Mouse (Mus musculus): Measurements from ENCODE around the gene Selenoo.

The Selenoo gene

DNA sequence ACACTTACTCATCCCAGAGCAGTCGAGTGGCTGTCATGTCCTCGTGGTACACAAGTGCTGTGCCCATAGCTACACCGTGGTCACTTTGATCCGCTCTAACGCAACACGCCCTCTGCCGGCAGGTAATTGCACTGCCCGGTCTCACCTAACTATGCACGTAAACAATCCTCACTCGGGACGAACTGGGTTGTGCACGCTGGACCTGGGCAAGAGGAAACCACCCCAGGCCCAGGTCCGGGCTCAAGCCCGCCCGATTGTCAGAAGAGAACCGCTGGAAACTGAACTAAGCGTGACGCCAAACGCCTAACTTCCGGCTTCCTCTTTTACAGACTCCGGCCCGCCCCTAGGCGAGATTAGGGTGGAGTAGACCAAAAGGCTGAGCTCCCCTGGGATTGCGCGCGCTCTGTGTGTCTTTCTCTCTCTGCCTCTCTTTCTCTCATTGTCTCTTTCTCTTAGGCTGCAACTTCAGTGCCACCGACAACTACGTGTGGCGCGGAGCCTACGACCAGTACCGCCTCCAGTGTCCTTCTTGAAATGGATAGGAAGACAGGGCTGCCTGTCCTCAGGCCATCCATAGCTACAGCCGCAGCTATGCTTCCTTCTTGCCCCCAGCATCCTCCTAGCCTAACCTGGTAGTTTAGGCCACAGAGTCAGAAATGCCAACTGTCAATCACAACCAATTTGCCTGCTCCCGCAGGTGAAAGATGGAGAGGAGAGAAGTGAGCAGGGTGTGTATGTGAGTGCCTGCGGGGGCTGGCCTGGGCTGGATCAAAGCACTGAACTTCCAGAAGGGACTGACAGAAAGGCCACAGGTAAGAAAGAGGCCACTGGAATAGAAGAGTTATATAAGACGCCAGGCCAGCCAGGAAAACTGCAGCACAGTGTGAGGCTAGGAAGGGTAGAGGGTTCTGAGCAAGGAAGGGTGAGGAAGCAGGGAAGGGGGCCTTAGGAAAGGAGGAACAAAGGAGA, 39.8 kb downstream of the Selenoo start, which contains the start of gene Hdac10:
Hdac10 (minus strand) TSS at position 319 of the 969 bp plus-strand sequence.
- peak; percentile 82 for DNase-seq

DNA sequence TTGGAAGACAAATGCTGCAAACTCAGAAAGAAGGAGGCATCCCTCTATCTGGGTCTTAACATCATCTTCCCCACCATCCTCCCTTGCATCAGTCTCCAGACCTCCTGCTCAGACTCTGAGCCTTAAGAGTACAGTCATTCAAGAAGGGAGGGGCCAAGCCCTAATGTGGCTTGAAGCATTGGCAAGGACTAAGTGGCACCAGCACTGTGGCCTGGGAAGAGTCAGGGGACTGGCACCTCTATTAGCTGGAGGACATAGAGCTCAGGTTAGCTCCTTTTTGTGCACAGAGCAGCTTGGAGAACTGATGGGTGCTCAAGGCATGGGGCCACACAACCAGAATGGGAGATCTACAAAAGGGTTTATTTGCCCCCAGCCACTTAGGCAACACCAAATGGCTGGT, 41.4 kb downstream of the Selenoo start:
- no peak for DNase-seq

DNA sequence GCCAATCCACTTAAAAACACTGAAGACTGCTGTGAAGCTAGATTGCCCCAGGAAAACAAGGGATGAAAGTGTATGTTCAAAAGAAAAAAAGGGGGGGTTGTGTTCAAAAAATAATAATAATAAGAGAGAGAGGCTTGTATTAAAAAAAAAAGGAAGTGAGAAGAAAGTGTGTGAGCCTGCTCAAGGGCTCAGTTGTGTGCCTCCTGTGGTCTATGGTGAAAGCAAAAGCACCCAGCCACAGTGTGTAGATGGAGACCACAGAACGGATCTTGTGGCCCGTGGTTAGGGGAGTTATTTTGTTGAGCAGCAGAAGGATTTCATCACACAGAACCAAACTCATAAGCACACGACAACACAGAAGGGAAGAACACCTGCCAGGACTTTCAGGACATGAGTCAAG, 42.4 kb downstream of the Selenoo start:
- DNase-seq, result peak; percentile 64

DNA sequence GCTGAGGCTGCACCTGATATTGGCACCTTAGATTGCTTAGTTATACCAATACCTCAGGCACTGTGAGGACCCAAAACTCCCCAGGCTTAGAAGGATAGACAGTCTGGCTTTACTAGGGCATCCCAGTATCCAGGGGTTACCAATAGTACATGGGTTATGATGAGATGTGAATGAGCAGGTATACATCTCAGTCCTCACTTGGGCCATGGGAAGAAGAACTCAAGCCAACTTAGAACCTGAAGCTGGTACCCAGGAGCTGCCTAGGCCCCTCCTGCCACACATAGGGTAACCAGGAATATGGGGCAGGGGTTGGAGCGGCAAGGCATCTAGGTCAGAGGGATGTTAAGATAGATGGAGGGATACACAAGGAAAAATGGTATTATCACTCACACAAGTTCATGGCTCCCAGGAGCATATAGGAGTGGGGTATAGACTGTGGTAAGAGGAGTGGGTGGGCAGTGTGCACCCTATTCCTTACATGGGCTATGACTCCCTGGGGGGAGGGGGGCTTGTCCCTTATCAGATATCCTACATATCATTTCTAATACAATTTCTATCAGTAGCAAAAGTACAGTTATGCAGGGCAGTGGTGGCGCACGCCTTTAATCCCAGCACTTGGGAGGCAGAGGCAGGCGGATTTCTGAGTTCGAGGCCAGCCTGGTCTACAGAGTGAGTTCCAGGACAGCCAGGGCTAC, 47.7 kb downstream of the Selenoo start:
- no peak for DNase-seq

DNA sequence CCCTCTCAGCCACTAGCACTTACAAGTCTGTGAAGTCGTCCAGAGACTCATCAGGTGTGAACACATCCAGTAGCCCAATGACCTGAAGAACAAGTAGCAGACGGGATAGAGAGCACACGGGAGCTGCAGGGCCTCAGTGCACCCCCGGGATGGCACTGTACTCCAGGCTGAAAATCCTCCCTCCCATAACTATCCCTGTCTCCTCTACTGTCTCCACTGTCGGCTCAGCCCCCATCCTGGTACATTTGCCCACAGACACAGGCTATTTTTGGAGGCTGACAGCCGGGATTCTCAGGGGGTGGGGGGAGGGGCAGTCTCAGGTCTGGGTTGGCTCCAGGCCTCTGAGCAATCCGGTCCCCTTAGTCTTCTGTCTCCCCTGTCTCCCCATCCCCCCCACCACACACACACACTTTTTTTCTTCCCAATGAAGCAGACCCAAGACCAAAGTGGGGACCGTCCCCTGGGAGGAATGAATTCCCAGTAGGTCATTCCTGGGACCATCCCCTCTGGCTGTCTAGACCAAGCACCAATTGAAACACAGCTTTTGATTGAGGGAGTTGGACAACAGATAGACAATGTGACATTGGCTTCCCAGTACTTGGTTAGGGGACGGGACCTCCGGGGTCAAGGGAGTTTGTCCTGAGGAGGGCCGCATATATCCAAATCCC, 48.6 kb downstream of the Selenoo start:
- no peak for DNase-seq

DNA sequence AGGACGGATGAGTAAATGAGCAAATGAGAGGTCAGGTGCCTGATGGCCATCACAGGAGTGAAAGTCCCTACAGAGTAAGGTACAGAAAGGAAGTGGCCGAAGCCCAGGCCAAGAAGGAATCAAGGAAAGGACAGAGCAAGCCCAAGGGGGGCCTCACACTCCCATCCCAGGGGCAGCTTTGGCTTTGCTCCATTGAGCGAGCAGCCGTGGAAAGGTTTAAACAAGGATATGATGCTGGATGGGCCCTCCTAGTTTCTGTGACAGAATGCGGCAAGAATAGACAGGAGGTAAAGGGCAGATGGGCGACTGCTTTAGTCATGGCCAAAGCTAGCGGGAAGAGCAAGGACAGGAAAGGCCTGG, 49.1 kb downstream of the Selenoo start:
- no peak for DNase-seq

DNA sequence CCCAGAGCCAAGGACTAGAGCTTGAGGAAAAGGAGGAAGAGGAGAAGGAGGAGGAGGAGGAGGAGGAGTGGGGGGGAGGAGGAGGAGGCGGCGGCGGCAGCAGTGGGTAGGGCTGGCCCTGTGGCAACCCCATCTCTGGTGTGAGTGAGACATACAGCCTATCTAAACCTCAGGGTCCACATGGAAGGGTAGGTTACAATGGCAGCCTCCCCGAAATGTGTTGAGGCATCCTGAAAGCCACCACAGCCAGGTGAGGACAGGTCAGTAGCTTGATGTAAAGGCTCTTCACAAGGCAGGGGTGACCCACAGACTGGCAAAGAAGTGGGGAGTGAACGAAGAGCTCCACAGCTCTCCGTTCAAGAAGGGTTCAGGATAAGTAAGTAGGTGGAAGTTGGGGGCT, 49.6 kb downstream of the Selenoo start:
- no peak for DNase-seq

DNA sequence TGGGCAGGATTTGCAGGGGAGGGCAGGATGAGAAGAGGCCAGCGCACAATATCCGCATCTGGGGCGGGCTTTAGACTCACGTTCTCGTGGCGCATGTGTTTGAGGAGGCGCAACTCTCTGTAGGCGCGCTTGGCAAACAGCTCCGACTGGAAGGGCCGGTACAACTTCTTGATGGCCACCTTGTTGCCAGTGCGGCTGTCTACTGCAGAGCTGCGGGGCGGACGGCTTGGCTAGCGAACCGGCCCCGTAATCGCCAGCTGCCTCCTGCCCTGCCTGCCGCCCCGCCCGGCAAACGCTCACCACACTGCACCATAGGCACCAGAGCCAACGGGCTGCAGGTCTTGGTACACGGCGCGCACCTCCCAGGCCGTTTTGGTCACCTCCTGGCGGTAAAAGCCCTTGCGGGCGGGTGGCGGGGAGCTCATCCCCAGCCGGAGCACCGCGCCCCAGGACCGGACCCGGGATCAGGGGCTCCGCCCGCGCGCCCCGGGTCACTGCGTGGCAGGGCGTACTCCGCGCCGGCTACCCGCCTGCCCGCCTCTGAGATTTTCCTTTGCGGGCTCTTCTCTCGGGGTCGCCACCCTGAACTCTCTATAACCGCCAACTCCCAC, 51.3 kb downstream of the Selenoo start:
- DNase-seq, result no peak

DNA sequence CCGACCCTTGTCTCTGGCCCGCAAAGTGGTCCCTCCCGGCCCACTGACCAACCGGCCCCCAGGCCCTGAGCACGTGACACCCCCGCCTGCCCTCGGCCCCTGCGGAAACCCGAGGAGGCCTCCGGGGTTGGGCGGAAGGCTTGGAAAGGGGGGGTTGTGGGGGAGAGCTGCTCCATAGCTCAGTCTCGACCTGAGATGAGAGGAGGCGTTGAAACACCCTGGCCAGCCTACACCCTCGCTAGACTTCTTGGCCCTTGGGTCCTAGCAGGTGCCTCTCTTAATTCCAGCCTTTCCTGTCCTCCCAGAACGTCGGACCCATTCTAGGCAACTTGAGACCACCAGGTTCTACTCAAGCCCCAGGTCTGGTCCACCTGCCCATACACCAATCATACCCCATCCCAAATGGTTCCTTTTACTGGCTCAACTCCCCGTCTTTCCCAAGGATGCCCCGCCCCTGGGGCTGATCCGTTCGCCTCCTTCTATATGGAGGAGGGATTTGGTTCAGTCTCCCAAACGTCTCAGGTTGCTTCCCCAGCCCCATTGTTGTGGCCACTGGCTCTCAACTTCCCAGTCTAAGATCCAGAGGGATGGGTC, 51.9 kb downstream of the Selenoo start, which contains the start of gene Mapk12:
Mapk12 (minus strand) TSS at position 45 of the 594 bp plus-strand sequence.
- DNase-seq, result no peak

DNA sequence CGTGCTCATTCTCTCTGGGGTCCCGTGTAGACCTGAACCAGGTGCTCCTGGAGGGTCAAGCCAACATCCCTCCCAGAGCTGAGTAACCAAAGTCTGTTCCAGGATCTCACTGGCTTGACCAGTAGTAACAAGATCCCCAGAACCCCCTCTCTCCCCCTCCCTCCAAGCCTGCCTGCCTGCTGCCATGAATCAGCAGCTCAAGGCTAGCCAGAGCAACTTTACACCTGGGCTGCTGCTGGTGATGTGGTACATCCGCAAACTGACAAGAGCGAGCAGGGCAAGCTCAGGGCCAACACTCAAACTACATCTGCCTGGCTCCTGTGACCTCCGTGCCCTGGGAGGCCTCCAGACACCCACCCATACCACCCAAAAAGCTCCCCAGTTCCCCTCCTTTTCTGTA, 52.6 kb downstream of the Selenoo start:
- DNase-seq, result no peak

DNA sequence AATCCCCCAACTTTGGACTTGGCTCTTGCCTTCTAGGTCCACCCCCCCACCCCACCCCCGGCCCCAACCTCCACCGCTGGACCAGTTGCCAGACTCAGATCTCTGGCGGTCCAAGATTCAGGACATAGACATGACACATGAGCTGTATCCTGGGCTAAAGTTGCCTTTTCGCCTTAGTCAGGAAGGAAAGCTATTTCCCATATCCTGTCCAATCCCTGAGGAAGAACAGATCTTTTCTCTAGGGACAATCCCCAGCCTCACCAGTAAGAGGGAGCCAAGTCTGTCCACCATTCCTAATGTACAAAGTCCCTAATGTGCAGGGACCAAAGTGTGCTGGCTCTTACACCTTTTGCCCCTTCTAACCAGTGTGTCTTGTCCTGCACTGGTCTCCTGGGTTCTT, 53.0 kb downstream of the Selenoo start:
- no peak for DNase-seq

DNA sequence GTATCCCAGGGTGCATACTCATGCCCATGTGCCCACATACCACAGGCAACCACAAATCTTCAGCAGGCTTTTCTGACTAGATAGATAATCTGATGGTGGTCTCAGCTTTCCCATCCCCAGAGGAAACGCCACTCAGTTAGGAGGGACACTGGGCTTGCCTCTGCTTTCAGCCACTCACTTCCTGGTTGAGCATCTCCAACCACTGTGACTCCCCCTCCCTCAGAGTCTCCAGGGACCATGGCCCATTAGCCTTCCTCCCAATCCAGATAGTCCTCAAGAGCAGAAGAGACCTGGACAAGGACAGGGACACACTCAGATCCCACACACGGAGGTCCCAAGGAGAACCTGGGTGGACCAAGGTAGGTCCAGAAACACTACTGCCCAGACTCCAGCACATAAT, 54.2 kb downstream of the Selenoo start:
- no peak for DNase-seq

DNA sequence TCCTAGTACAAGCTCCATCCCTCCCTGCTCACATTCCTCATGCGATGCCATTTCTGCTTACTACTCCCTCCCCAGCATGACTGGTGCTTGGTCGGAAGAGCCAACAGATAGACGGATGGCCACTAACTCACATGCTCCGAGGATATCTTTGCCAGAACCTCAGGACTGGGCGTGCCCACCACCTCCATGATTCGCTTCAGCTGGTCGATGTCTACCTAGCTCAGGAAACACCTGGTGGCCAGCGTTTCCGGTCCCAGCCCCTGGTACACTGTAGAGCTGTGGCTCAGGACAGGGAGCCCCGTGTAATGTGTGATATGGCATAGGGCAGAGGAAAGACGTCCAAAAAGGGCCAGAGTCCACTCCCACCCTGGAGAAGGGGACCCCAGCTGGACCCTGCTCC, 56.1 kb downstream of the Selenoo start:
- no peak for DNase-seq

DNA sequence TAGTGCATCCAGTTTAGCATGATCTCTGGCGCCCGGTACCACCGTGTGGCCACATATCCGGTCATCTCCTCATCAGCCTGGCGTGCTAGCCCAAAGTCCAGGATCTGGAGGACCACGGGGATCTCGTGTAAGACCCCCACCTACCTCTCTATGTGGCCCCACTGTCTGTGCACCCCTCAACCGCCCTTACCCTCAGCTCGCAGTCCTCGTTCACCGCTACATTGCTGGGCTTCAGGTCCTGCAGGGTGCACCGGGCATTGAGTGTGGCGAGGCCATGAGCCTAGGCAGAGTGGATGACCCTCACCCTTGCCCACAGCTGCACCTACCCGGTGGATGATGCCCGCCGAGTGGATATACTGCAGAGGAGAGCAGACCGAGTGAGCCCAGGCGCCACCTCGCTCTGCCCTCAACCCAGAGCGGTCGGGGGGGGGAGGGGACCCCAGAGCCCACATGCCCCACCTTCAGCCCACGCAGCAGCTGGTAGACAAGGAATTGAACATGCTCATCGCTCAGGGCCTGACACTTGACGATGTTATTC, 57.0 kb downstream of the Selenoo start:
- DNase-seq, result no peak

DNA sequence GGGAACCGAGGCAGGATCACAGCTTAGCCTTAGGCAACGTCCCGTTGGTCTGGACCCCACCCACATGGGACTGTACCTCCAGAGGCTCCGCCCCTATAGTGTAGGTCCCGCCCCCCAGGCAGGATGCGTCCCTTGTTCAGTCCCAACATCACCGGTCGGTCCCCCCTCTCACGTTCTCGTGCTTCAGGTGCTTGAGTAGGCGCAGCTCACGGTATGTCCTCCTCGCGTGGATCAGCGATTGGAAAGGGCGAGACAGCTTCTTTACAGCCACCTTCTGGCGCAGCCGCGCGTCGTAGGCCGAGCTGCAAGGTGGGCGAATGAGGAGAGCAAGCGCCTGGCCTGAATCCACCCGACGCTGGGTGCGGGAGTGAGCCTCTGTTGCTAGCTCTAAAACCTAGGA, 57.7 kb downstream of the Selenoo start:
- peak; percentile 72 for DNase-seq

DNA sequence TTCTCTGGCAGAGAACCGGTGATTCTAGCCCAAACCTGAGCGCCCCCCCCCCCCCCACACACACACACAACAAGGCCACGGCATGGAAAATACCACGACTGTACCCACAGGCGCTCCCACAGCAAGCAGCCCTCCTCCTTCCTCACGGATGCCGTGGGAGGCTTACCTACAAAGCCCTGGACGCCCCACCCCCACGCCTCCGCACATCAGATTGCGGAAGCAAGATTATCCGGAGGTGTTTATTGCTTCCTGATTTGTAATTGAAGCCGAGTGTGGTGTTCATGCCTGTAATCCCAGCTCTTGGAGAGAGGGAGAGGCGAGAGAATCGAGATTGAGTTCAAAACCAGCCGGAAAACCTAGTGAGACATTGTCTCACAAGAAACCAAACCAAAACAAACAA, 58.1 kb downstream of the Selenoo start:
- peak; percentile 77 for DNase-seq

DNA sequence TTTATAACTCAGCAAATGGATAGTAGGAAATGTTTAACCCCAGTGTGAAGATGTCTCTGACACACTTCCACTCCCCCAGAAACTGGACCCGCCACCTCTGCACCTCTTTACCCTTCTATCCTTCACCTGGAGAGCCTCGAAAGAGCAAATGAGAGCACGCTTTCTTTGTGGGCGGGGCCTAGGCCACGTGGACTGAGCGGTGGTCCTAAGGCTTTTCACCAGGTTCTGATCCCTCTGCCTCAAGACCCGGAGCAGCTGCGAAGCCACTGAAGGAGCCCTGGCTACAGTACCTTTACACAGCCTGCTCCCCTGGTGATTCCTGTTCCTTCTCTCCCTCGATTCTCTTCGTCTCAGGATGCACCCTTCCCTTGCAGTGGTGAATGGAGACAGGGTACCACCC, 58.6 kb downstream of the Selenoo start:
- DNase-seq, result peak; percentile 16

DNA sequence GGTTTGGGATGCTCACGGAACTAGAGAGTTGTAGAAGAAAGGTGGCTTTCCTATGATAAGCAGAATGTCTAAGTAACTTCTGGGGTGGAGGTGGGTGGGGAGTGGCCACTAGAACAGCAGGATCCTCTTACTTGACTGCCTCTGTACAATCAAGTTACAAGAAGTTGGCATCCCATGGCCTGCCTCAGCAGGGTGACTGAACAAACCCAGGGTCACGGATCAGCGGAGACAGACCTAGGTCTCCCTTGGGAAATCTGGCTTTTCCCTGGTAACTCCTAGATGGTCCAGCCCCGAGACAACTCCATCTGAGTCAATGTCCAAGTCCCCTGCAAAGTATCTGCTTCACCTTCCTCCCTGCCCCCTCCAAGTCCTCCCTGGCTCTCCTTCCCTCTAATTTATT, 59.0 kb downstream of the Selenoo start:
- no peak for DNase-seq

DNA sequence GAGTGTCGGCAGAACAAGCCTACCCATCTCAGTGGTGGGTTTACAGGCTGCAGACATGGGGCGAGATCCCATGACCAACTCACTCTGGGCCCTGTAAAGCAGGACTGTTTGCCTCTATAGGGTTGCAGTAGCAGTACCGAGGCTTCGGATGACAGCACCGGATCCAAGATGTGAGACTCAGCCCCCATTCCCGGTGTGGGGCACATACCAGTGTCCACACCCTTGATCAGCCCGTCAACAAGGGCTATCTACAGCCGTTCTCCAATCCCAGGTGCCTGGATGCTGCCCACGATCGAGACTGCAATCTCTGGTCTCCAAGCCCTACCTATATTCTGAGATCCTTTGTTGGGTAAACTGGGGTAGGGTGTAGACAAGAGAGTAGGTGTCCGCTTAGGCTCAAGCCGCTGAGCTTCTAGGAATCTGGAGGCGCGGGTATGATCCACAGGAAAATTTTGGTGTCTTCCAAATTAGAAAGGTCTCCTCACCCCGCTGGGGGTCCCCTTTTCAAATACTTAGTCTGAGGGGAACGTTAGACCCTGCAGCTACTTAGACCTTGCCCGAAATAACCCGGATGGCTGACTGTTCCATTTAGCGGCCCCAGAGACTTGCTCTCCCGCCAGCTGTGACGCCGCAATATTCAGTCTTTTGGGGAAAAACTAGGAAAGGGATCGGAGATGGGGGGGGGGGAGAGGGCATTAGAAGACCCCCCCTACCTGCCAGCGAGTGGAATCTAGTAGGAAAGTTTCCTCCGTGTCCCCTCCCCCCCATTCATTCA, 59.8 kb downstream of the Selenoo start:
- peak; percentile 12 for DNase-seq

DNA sequence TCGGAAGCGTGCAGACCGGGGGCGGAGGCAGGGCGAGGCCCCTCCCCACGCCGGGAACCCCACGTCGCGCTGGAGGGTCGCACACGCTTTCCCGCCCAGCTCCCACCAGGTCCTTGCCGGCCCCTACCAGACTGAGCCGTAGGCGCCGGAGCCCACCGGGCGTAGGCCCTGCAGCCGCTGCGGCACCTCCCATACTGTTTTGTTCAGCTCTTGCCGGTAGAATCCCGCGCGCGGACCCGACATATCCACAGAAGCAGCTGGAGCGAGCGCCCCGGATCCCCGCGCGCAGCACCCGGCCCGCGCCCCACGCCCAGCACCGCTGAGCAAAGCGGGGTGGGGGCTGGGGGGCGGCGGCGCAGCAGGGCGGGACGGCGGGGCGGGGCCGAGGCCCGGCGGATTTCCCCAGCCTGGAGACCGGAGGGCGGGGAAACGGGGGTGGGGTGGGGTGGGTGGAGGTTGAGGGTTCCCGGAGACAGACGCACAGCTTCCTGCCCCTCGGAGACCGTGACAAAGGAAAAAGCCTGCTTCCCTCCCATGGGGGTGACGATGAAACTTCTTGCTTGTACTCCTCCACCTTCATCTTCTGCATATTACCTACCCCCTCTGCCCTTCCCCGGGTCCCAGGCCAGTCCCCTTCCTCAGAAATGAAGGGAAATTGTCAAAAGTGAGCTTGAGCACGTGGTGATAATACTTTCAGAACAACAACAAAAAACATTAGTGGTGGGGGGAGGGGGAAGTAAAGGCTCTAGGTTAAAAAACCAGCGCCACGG, 60.6 kb downstream of the Selenoo start, which contains the start of gene Mapk11:
Mapk11 (minus strand) TSS at position 358 of the 770 bp plus-strand sequence.
- DNase-seq, result peak; percentile 71

All from thymus, postnatal 25 days (tissue).